Mouse (Mus musculus) intestine, embryonic 16.5 days (tissue): ENCODE measurements around the gene Tspan11. TPM values are rescaled to one million over a fixed set of nuclear protein-coding genes. Genes with fewer than 3 reads are reported as not detected.

Source experiments
- ATAC-seq: fragments of 200-750 bp; cut with Nextera tagmentation; 2 replicates; pipeline ENCODE4 v1.8.0; 2017; ENCODE audit warnings: moderate TSS enrichment, moderate library complexity
- H3K27ac ChIP-seq: fragments of 300-500 bp; sonication (generic); 2 replicates; pipeline ENCODE4 v1.5.1; 2014; ENCODE audit warnings: mild to moderate bottlenecking, low read length
- H3K27me3 ChIP-seq: fragments of 300-500 bp; sonication (generic); replicated peaks from 2 replicates; pipeline ENCODE4 v1.6.1; 2014; ENCODE audit warnings: low read length, control low read depth, mixed read lengths; ENCODE audit not compliant: control insufficient read depth, insufficient read depth
- H3K36me3 ChIP-seq: fragments of 300-500 bp; sonication (generic); 2 replicates; pipeline ENCODE4 v1.6.1; 2014; ENCODE audit warnings: low read length, control low read depth; ENCODE audit not compliant: control insufficient read depth, insufficient read depth
- H3K4me1 ChIP-seq: fragments of 300-500 bp; sonication (generic); 2 replicates; pipeline ENCODE4 v1.6.1; 2014; ENCODE audit warnings: low read length, control low read depth, mixed read lengths; ENCODE audit not compliant: control insufficient read depth, insufficient read depth
- H3K4me2 ChIP-seq: fragments of 300-500 bp; sonication (generic); 2 replicates; pipeline ENCODE4 v1.6.1; 2014; ENCODE audit warnings: low read depth, low read length, control low read depth
- H3K4me3 ChIP-seq: fragments of 300-500 bp; sonication (generic); 2 replicates; pipeline ENCODE4 v1.5.1; 2014; ENCODE audit warnings: mild to moderate bottlenecking, low read length
- H3K9ac ChIP-seq: fragments of 300-500 bp; sonication (generic); 2 replicates; pipeline ENCODE4 v1.6.1; 2014; ENCODE audit warnings: low read depth, low read length
- H3K9me3 ChIP-seq: fragments of 300-500 bp; sonication (generic); 2 replicates; pipeline ENCODE4 v1.6.1; 2016; ENCODE audit warnings: low read length, control low read depth; ENCODE audit not compliant: control insufficient read depth
- WGBS: fragments of 180-500 bp; shearing (Covaris S2); extraction: QIAGEN DNeasy Blood & Tissue Kit; methylation state at CpG from one replicate; pipeline ENCODE4 v1.1.7; 2014; 5-methylcytosine and 5-hydroxymethylcytosine counted together
- polyA plus RNA-seq: library from polyadenylated mRNA; unstranded; fragments of >200 nt; fragmentation: Nextera tagmentation; extraction: Ambion mirVana; gene quantifications from 2 replicates; pipeline ENCODE4 v1.2.1, GENCODE M21; 2015

Tspan11 gene
- polyA plus RNA-seq, 1 experiment from 2014 or later: 2.5 TPM

GRCm38 (mm10) chr6:127853771-127854687 is 33.4 kb upstream of the Tspan11 start:
- Histone ChIP-seq H3K4me3 (0 out of 2 replicates have a peak overlapping the region, but pooled peaks have one; percentile 8), H3K27ac (no peak overlapping the region), H3K9me3 (no peaks in the 10 kb centered on the region), H3K27me3 (no peaks in the 10 kb centered on the region), H3K4me2 (peak overlapping the region; percentile 44), H3K4me1 (0 out of 2 replicates have a peak, but pooled peaks cover 8% of the 10 kb centered on the region), H3K36me3 (no peaks in the 10 kb centered on the region), H3K9ac (no peak overlapping the region)
- WGBS: 20% methylated on average over 16 of the region's 16 CpGs
- peak; percentile 73 for ATAC-seq

DNA sequence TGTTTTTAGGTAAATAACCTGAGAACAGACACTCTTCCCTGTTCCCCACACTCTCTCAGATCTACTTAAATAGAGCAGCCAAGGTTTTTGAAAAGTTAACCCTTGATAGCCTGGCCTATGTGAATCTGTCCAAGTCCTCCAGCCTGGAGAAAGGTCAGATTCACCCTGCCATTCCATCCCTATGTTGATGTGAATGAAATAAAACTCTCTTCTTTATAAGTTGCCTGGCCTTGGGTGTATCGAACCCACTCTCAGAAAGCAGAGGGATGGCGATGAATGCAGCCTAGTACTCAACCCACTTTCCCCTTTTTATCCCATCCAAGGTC is 32.7 kb upstream of the Tspan11 start:
- no peak for ATAC-seq
- WGBS: 92% methylated on average over 2 of the region's 2 CpGs
- Histone ChIP-seq H3K9me3 (no peaks in the 10 kb centered on the region), H3K27me3 (no peaks in the 10 kb centered on the region), H3K9ac (no peak overlapping the region), H3K4me1 (0 out of 2 replicates have a peak, but pooled peaks cover 8% of the 10 kb centered on the region), H3K4me3 (no peak overlapping the region), H3K36me3 (no peaks in the 10 kb centered on the region), H3K4me2 (0 out of 2 replicates have a peak overlapping the region, but pooled peaks have one; percentile 44), H3K27ac (no peak overlapping the region)

GRCm38 (mm10) chr6:127855711-127856295 is 31.6 kb upstream of the Tspan11 start:
- Histone ChIP-seq H3K9ac (no peak overlapping the region), H3K4me2 (no peak overlapping the region), H3K27ac (no peak overlapping the region), H3K4me1 (0 out of 2 replicates have a peak, but pooled peaks cover 8% of the 10 kb centered on the region), H3K27me3 (no peaks in the 10 kb centered on the region), H3K36me3 (no peaks in the 10 kb centered on the region), H3K9me3 (no peaks in the 10 kb centered on the region), H3K4me3 (no peak overlapping the region)
- no peak for ATAC-seq
- 60% methylated on average over 9 of the region's 9 CpGs for WGBS

DNA sequence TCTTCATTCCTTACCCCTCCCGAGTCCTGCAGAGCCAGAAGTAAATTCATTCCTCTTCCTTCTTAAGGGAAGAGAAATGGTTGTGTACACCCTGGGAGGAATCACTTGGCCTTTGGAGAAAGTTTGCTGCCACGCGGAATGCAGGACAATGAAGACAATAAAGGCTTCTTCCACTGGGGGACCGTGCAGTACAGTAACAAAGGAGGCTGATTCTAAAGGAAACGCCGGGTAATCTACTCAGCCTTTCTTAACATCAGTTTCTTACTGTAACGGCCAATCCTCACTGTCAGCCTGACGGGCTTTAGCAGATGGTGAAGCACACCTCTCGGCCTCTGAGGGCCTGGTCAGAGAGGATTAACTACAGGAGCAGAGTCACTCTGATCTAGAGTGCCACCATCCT is 25.4 kb upstream of the Tspan11 start:
- H3K27me3 ChIP-seq: no peaks in the 10 kb centered on the region
- H3K9me3 ChIP-seq: no peaks in the 10 kb centered on the region
- no peak overlapping the region for H3K9ac ChIP-seq
- H3K4me2 ChIP-seq: no peak overlapping the region
- no peak overlapping the region for H3K4me3 ChIP-seq
- no peaks in the 10 kb centered on the region for H3K4me1 ChIP-seq
- WGBS: 74% methylated on average over 9 of the region's 9 CpGs
- no peaks in the 10 kb centered on the region for H3K36me3 ChIP-seq
- ATAC-seq: no peak
- no peak overlapping the region for H3K27ac ChIP-seq

- Histone ChIP-seq H3K9ac (no peak overlapping the region), H3K4me2 (no peak overlapping the region), H3K4me3 (no peak overlapping the region), H3K9me3 (no peaks in the 10 kb centered on the region), H3K27ac (no peak overlapping the region), H3K4me1 (no peaks in the 10 kb centered on the region), H3K36me3 (no peaks in the 10 kb centered on the region), H3K27me3 (no peaks in the 10 kb centered on the region)
- 72% methylated on average over 4 of the region's 4 CpGs for WGBS
- no peak for ATAC-seq
Observed at GRCm38 (mm10) chr6:127865391-127865790, 22.0 kb upstream of the Tspan11 start.

GRCm38 (mm10) chr6:127868546-127868945 is 18.8 kb upstream of the Tspan11 start:
- Histone ChIP-seq H3K27me3 (no peaks in the 10 kb centered on the region), H3K9me3 (no peaks in the 10 kb centered on the region), H3K4me3 (no peak overlapping the region), H3K27ac (no peak overlapping the region), H3K36me3 (no peaks in the 10 kb centered on the region), H3K4me1 (no peaks in the 10 kb centered on the region), H3K4me2 (no peak overlapping the region), H3K9ac (no peak overlapping the region)
- no peak for ATAC-seq
- 74% methylated on average over 8 of the region's 8 CpGs for WGBS

- ATAC-seq: no peak
- Histone ChIP-seq H3K9me3 (no peaks in the 10 kb centered on the region), H3K4me3 (no peak overlapping the region), H3K4me2 (no peak overlapping the region), H3K9ac (no peak overlapping the region), H3K27ac (no peak overlapping the region), H3K27me3 (no peaks in the 10 kb centered on the region), H3K36me3 (no peaks in the 10 kb centered on the region), H3K4me1 (no peaks in the 10 kb centered on the region)
- 82% methylated on average over 7 of the region's 7 CpGs for WGBS
Observed at GRCm38 (mm10) chr6:127869121-127869520, 18.3 kb upstream of the Tspan11 start.

DNA sequence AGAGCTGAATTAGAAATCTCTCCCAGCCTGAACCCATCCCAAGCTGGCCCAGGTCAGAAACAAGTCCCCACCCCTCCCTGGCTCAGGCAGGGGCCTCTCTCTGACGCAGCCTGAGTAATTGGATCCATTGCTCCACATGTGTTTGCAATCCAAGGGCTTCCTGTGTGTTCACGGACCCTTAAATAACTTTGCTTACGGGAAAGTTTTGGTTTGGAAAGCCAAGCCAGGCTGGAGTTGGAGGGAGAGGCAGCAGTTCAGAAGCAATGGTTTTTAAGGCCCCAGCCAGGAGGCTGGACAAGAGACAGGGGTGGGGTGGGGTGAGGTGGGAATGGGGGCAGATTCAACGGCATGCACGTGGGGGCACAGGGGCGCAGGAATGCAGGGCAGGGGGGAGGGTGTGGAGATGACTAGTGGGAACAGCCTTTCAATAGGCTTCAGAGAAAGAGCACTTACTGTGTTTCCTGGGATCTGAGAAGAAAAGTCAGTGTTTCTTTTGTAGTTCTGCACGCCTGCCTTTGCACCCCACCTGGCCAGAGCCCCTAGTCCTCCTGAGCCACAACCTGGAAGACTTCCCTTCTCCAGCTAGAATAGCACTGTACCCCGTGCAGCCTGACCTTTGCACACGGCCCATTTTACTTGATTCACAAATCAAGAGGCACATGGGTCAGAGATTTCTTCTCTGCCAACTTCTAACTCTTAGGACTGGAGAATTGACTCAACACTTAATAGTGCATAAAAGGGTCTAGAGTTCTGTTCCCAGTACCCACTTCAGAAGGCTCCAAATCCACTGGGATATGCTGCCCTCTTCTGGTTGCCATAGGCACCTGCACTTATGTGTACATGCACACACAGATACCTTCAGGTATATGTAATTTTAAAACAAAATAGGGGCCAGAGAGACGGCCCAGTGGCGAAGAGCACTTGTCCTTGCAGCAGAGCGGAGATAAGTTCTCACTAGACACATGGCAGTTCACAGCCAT is 16.8 kb upstream of the Tspan11 start:
- no peak overlapping the region for H3K9ac ChIP-seq
- H3K4me1 ChIP-seq: peaks cover 2% of the 10 kb centered on the region; the same call in 1 of the 2 replicates
- 62% methylated on average over 12 of the region's 12 CpGs for WGBS
- no peak overlapping the region for H3K4me3 ChIP-seq
- no peaks in the 10 kb centered on the region for H3K36me3 ChIP-seq
- ATAC-seq: peak; percentile 33; the same call in 1 of the 2 replicates
- no peaks in the 10 kb centered on the region for H3K27me3 ChIP-seq
- H3K4me2 ChIP-seq: no peak overlapping the region
- H3K27ac ChIP-seq: peak overlapping the region; percentile 51; the same call in 1 of the 2 replicates
- no peaks in the 10 kb centered on the region for H3K9me3 ChIP-seq

GRCm38 (mm10) chr6:127871436-127871835 is 16.0 kb upstream of the Tspan11 start:
- Histone ChIP-seq H3K4me3 (no peak overlapping the region), H3K9ac (no peak overlapping the region), H3K4me2 (no peak overlapping the region), H3K9me3 (no peaks in the 10 kb centered on the region), H3K27ac (no peak overlapping the region), H3K4me1 (peaks cover 4% of the 10 kb centered on the region; the same call in 1 of the 2 replicates), H3K27me3 (no peaks in the 10 kb centered on the region), H3K36me3 (no peaks in the 10 kb centered on the region)
- no peak for ATAC-seq
- WGBS: 88% methylated on average over 6 of the region's 6 CpGs
